Mouse (Mus musculus): ENCODE measurements around the gene Gm10715. TPM values are rescaled to one million over a fixed set of nuclear protein-coding genes. Genes with fewer than 3 reads are reported as not detected.

Gm10715 gene
- polyA plus RNA-seq (2014; fragmentation: Illumina TruSeq; extraction: RNeasy Lipid Tissue Mini Kit (QIAGEN cat#74804); ENCODE audit: low read depth, low replicate concordance): not detected

DNA sequence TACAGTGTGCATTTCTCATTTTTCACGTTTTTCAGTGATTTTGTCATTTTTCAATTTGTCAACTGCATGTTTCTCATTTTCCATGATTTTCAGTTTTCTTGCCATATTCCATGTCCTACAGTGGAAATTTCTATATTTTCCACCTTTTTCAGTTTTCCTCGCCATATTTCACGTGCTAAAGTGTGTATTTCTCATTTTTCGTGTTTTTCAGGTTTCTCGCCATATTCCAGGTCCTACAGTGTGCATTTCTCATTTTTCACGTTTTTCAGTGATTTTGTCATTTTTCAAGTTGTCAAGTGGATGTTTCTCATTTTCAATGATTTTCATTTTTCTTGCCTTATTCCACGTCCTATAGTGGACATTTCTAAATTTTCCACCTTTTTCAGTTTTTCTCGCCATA lies at the start of gene Gm10715:
Gene Gm10715, plus strand, starts transcription at position 301 of the 400 bp plus-strand sequence.

DNA sequence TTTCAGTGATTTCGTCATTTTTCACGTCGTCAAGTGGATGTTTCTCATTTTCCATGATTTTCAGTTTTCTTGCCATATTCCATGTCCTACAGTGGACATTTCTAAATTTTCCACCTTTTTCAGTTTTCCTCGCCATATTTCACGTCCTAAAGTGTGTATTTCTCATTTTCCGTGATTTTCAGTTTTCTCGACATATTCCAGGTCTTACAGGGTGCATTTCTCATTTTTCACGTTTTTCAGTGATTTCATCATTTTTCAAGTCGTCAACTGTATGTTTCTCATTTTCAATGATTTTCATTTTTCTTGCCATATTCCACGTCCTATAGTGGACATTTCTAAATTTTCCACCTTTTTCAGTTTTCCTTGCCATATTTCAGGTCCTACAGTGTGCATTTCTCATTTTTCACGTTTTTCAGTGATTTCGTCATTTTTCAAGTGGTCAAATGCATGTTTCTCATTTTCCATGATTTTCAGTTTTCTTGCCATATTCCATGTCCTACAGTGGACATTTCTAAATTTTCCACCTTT lies 36.2 kb upstream of the Gm10715 start, which contains the start of gene Gm10722:
Gene Gm10722, plus strand, starts transcription at position 478 of the 528 bp plus-strand sequence.

DNA sequence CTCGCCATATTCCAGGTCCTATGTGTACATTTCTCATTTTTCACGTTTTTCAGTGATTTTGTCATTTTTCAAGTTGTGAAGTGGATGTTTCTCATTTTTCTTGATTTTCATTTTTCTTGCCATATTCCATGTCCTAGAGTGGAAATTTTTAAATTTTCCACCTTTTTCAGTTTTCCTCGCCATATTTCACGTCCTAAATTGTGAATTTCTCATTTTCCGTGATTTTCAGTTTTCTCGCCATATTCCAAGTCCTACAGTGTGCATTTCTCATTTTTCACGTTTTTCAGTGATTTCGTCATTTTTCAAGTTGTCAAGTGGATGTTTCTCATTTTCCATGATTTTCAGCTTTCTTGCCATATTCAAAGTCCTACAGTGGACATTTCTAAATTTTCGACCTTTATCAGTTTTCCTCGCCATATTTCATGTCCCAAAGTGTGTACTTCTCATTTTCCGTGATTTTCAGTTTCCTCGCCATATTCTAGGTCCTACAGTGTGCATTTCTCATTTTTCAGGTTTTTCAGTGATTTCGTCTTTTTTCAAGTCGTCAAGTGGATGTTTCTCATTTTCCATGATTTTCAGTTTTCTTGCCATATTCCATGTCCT lies 33.8 kb upstream of the Gm10715 start, which contains the start of gene Gm11168:
Gene Gm11168, plus strand, starts transcription at position 553 of the 603 bp plus-strand sequence.

DNA sequence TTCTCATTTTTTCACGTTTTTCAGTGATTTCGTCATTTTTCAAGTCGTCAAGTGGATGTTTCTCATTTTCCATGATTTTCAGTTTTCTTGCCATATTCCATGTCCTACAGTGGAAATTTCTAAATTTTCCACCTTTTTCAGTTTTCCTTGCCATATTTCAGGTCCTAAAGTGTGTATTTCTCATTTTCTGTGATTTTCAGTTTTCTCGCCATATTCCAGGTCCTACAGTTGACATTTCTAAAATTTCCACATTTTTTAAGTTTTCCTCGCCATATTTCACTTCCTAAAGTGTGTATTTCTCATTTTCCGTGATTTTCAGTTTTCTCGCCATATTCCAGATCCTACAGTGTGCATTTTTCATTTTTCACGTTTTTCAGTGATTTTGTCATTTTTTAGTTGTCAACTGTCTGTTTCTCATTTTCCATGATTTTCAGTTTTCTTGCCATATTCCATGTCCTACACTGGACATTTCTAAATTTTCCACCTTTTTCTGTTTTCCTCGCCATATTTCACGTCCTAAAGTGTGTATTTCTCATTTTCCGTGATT lies 23.9 kb upstream of the Gm10715 start, which contains the start of gene Gm10721:
Gene Gm10721, plus strand, starts transcription at position 408 of the 547 bp plus-strand sequence.

DNA sequence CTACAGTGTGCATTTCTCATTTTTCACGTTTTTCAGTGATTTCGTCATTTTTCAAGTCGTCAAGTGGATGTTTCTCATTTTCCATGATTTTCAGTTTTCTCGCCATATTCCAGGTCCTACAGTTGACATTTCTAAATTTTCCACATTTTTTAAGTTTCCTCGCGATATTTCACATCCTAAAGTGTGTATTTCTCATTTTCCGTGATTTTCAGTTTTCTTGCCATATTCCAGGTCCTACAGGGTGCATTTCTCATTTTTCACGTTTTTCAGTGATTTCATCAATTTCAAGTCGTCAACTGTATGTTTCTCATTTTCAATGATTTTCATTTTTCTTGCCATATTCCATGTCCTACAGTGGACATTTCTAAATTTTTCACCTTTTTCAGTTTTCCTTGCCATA lies 21.3 kb upstream of the Gm10715 start, which contains the start of gene Gm10720:
Gene Gm10720, plus strand, starts transcription at position 301 of the 400 bp plus-strand sequence.

DNA sequence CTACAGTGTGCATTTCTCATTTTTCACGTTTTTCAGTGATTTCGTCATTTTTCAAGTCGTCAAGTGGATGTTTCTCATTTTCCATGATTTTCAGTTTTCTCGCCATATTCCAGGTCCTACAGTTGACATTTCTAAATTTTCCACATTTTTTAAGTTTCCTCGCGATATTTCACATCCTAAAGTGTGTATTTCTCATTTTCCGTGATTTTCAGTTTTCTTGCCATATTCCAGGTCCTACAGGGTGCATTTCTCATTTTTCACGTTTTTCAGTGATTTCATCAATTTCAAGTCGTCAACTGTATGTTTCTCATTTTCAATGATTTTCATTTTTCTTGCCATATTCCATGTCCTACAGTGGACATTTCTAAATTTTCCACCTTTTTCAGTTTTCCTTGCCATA lies 19.6 kb upstream of the Gm10715 start, which contains the start of gene Gm10719:
Gene Gm10719, plus strand, starts transcription at position 301 of the 400 bp plus-strand sequence.

DNA sequence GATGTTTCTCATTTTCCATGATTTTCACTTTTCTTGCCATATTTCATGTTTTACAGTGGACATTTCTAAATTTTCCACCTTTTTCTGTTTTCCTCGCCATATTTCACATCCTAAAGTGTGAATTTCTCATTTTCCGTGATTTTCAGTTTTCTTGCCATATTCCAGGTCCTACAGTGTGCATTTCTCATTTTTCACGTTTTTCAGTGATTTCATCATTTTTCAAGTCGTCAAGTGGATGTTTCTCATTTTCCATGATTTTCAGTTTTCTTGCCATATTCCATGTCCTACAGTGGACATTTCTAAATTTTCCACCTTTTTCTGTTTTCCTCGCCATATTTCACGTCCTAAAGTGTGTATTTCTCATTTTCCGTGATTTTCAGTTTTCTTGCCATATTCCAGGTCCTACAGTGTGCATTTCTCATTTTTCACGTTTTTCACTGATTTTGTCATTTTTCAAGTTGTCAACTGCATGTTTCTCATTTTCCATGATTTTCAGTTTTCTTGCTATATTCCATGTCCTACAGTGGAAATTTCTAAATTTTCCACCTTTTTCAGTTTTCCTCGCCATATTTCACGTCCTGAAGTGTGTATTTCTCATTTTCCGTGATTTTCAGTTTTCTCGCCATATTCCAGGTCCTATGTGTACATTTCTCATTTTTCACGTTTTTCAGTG lies 13.2 kb upstream of the Gm10715 start, which contains the start of gene Gm10718:
Gene Gm10718, plus strand, starts transcription at position 236 of the 673 bp plus-strand sequence.

DNA sequence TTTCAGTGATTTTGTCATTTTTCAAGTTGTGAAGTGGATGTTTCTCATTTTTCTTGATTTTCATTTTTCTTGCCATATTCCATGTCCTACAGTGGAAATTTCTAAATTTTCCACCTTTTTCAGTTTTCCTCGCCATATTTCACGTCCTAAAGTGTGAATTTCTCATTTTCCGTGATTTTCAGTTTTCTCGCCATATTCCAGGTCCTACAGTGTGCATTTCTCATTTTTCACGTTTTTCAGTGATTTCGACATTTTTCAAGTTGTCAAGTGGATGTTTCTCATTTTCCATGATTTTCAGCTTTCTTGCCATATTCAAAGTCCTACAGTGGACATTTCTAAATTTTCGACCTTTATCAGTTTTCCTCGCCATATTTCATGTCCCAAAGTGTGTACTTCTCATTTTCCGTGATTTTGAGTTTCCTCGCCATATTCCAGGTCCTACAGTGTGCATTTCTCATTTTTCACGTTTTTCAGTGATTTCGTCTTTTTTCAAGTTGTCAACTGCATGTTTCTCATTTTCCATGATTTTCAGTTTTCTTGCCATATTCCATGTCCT lies 11.7 kb upstream of the Gm10715 start, which contains the start of gene Gm10717:
Gene Gm10717, plus strand, starts transcription at position 506 of the 556 bp plus-strand sequence.

DNA sequence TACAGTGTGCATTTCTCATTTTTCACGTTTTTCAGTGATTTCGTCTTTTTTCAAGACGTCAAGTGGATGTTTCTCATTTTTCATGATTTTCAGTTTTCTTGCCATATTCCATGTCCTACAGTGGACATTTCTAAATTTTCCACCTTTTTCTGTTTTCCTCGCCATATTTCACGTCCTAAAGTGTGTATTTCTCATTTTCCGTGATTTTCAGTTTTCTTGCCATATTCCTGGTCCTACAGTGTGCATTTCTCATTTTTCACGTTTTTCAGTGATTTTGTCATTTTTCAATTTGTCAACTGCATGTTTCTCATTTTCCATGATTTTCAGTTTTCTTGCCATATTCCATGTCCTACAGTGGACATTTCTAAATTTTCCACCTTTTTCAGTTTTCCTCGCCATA lies 2.4 kb upstream of the Gm10715 start, which contains the start of gene Gm17535:
Gene Gm17535, plus strand, starts transcription at position 301 of the 400 bp plus-strand sequence.

Other genes with a start within 250 kb of the Gm10715 start
- gene Gm10722, start 36.0 kb upstream of the Gm10715 start, polyA plus RNA-seq (2014; fragmentation: Illumina TruSeq; extraction: RNeasy Lipid Tissue Mini Kit (QIAGEN cat#74804); ENCODE audit: low read depth, low replicate concordance): not detected
- gene Gm11168, start 33.5 kb upstream of the Gm10715 start, polyA plus RNA-seq (2014; fragmentation: Illumina TruSeq; extraction: RNeasy Lipid Tissue Mini Kit (QIAGEN cat#74804); ENCODE audit: low read depth, low replicate concordance): not detected
- gene Gm10721, start 23.7 kb upstream of the Gm10715 start, polyA plus RNA-seq (2014; fragmentation: Illumina TruSeq; extraction: RNeasy Lipid Tissue Mini Kit (QIAGEN cat#74804); ENCODE audit: low read depth, low replicate concordance): not detected
- not detected for gene Gm10720, start 21.2 kb upstream of the Gm10715 start, polyA plus RNA-seq (2014; fragmentation: Illumina TruSeq; extraction: RNeasy Lipid Tissue Mini Kit (QIAGEN cat#74804); ENCODE audit: low read depth, low replicate concordance)
- gene Gm10719, start 19.5 kb upstream of the Gm10715 start, polyA plus RNA-seq (2014; fragmentation: Illumina TruSeq; extraction: RNeasy Lipid Tissue Mini Kit (QIAGEN cat#74804); ENCODE audit: low read depth, low replicate concordance): not detected
- gene Gm10718, start 13.3 kb upstream of the Gm10715 start, polyA plus RNA-seq (2014; fragmentation: Illumina TruSeq; extraction: RNeasy Lipid Tissue Mini Kit (QIAGEN cat#74804); ENCODE audit: low read depth, low replicate concordance): not detected
- gene Gm10717, start 11.5 kb upstream of the Gm10715 start, polyA plus RNA-seq (2014; fragmentation: Illumina TruSeq; extraction: RNeasy Lipid Tissue Mini Kit (QIAGEN cat#74804); ENCODE audit: low read depth, low replicate concordance): not detected
- not detected for gene Gm17535, start 2.3 kb upstream of the Gm10715 start, polyA plus RNA-seq (2014; fragmentation: Illumina TruSeq; extraction: RNeasy Lipid Tissue Mini Kit (QIAGEN cat#74804); ENCODE audit: low read depth, low replicate concordance)

Measured in adrenal gland, adult 10 weeks (tissue).